Mouse (Mus musculus): ENCODE measurements around the gene Fads1.

GRCm38 (mm10) chr19:10216101-10216500 is 33.4 kb downstream of the Fads1 start:
- TF ChIP-seq CTCF (IDR thresholded peaks at IDR 0.05): no peak
- TF ChIP-seq EP300 (IDR thresholded peaks at IDR 0.05): no peak
